Mouse (Mus musculus) left cerebral cortex, postnatal 10 days (tissue): ENCODE data around the gene Ppp1r14b. TPM values are rescaled to one million over a fixed set of nuclear protein-coding genes. Genes with fewer than 3 reads are reported as not detected.

Experiments used
- DNase-seq, 2 experiments: peaks; one replicate each; pipeline ENCODE4 v3.0.0; 2021 to 2022; ENCODE audit warnings: low spot score in 2 of 2, mixed read lengths in 1 of 2; ENCODE audit errors: extremely low spot score in 1 of 2
- intact Hi-C: fragments of 180-260 bp; cut with DNase I; formaldehyde crosslinking; loops from one replicate; pipeline ENCODE4 v1.15.1; 2025
- total RNA-seq, 2 experiments: library from RNA; stranded (reverse); gene quantifications; 2 replicates each; pipeline ENCODE4 v1.2.3; 2021

Ppp1r14b gene
- total RNA-seq, 2 experiments from 2014 or later, result 97.2 to 98.4 TPM

DNA sequence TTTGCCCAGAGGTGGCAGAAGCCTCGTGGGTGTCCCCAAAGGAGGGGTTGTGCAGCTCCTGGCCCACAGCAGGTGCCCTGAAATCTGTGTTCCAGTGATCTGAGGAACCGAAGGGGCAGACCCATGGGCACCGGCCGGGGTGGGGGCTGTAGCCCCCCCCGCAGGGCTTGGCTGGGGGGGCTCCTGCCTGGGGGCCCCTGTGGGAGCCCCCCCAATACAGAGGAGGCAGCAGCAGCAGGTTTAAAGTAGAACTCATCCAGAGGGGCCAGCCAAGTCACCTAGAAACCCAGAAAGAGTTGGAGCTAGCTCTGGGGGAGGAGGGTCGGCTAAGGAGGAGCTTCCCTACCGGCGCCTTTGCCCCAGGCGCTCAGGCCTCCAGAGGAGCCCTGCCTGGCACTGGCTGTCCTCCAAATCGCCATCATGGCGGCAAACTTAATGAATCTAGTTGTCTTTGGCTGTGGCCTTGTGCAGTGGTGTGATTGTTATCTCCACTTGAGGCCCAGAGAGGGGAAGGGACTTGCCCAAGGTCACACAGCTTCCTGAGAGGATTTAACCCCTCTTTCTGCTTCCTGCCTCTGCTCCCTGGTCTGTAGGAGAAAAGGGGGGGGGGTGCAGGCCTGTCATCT lies 4.2 kb upstream of the Ppp1r14b start:
- intact Hi-C loops, result no loop called here
- no peak for DNase-seq

DNA sequence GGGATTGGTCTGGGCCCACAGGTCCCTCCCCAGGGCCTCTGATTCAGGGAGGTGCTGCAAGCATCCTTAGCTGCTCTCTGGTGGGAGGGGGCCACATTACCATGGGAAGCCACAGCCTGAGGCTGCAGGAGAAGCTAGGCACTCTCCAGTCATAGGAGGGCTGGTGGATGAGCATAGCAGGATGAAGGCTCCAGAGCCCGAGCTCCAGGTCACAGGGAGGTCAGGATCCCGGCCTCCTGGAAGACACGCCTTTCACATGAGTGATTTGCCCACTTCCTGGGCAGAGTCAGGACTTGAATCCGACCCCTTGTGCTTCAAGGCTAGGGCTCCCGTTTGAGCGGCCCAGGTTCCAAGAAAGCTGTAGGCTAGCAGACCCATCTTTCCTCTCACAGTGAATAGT lies 3.1 kb upstream of the Ppp1r14b start:
- no peak for DNase-seq
- intact Hi-C loops, result no loop called here

DNA sequence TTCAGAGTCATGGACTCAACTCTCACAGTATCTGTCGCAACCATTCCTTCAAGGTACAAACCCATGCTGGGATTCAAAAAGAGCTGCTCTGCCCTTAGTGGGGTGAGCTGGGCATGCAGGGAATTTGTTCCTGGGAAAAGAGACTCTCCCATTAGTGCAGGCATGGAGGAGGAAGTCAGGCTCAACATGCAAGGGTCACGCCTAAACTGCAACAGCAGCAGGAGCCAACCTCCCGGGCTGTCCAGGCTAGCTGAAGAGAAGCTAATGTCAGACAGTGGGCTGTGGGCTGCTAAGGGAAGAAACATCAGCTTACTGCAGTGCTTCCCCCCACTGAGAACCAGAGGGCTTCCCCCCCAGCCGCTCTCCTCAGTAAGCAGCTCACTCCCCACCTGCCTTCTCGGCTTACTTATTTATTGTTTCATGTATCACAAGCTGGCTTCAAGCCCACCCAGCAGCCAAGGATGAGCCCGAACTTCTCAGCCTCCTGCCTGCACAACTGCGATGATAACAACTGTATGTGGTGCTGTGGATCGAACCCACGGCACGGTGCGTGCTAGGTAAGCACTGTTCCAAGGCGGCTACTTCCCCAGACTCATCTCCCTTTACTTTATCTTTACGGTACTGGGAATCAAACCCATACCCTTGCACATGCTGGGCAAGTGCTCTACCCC lies 2.4 kb upstream of the Ppp1r14b start:
- intact Hi-C loops, result no loop called here
- no peak for DNase-seq

GRCm38 (mm10) chr19:6973581-6974190 lies 1.1 kb upstream of the Ppp1r14b start:
- intact Hi-C loops, result no loop called here
- no peak for DNase-seq

DNA sequence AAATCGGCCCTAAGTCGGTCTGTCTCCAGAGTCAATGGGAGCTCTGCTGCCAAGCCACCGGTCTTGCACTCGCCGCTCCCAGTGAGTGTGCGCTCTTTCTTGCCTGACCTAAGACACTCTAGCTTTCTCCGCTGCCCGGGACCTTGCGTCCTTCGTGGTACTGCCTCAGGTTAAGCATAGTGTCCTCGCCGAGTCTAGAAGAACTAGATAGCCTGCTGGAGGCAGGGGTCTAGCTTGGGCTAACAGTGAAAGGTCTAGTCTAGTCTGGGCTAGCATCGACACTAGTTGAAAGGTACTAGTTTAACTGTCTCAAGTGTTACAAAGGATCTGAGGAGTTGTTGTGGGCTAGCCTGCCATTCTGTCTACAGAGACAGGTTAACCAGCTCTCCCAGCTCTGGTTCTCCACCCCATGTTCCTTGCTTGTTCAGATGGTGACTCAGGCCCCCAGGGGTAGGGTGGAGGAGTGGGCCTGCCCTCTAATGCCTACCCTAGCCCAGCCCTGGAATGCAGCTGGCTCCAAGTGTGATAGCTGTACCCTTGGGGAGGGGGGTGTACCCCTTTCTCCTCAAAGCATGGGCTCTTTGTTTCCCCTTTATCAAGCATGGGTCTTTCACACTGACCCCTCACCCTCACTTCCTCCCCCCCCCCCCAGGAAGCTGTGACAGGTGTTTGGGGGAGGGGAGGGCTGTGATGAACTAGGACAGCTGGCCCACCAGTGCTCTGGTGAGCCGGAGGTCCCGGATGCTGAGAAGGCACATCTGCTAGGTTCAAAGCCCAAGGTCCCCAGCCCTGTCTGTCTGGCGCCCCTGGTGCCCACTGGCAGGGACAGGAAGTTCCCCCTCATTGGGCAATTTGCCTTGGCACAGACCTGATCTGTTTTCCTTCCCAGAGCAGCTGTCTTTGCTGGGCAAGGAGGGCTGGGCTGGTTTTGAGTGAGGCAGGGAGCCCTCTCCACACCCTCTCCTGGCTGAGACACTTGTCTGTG lies 1.1 kb downstream of the Ppp1r14b start, which contains the start of gene Plcb3:
TSS of gene Plcb3 (minus strand) at position 934 of the 985 bp plus-strand sequence.
- intact Hi-C loops, result loop anchor here (5.0 kb wide), 1 partner anchor 34 kb away; the partner anchor contains the start of genes Bad and Gpr137
- DNase-seq, result peak; percentile 81 to 87

DNA sequence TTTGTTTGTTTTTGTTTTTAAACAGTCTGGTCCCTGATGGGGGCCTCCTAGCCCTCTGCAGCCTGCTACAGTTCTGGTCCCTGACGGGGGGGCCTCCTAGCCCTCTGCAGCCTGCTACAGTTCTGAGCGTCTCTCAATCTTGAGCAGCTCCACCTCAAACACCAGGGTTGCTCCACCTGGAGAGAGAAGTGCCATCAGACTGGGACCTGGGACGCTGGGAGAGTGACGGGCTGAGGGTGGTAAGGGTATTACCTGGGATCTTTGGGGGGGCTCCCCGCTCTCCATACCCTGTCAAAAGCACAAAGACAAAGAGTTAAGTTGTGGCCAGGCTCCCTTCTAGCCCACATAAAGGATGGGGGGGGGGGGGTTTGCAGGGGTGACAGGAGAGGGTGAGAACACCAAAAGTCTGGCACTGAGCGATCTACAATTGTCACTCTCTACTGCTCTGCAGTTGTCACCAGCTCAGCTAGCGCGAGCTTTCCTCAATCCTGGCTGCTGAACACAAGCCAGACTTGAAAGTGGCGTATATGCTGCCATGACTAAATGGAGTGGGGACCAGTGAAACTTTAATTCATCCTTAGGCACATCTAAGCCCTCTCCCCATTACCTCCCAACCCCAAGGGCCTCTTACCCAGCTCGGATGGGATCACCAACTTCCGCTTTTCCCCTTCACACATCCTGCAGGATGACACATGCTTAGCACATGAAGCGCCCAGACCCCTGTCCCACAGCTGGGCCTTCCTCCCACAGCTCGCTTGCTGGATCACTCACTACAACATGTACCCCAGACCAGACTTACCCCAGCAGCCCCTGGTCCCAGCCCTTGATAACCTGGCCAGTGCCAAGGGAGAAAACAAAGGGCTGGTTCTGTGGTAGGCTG lies 3.2 kb downstream of the Ppp1r14b start:
- DNase-seq, result no peak
- intact Hi-C loops, result loop anchor here (5.0 kb wide), 1 partner anchor 36 kb away; the partner anchor contains the start of genes Bad and Gpr137

- intact Hi-C loops, result loop anchor here (5.0 kb wide), 1 partner anchor 36 kb away; the partner anchor contains the start of genes Bad and Gpr137
- no peak for DNase-seq
These were observed 3.8 kb downstream of the Ppp1r14b start for GRCm38 (mm10) chr19:6978639-6978974.

GRCm38 (mm10) chr19:6979001-6979479 lies 4.3 kb downstream of the Ppp1r14b start:
- DNase-seq, result peak; percentile 44 to 66
- intact Hi-C loops, result loop anchor here (5.0 kb wide), 1 partner anchor 37 kb away; the partner anchor contains the start of genes Bad and Gpr137

DNA sequence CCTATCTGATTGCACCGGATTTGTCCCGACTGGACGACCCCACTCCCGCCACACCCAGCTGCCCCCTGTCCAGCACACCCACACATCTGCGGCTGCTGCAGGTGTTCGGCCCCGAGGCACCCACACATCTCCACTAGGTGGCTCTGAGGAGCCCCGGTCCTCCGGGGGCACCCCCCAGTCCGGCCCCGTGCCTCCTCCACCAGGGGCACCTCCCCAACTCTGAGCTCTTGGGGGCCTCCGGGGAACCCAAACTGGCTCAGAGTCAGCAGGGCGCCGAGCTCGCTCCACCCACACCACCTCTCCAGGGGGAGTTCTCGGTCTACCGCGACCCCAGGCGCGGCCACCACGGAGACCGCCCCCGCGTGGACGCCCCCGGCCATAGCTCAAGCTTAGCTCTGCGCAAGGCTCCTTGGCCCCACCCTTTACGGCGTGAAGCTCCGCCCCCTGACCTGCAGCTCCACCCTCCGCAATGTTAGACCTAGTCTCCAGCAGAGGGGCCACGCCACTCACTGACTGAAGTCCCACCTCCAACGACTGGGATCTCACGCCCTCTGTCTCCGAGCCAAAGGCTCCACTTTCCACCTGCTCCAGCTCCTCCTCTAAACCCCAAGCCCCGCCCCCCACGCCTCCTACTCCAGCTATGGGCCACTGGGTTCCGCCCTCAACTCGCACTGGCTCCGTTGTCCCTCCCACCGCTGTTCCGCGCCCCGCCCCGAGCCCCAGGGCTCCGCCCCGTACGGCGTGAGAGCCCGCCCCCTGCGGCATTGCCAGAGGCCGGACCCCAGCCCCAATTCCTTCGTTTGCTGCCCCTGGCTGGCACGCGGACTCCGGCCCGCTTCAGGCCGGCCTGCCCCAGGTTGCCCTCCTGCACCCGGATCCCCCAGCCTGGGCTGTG lies 5.0 kb downstream of the Ppp1r14b start:
- intact Hi-C loops, result loop anchor here (5.0 kb wide), 1 partner anchor 37 kb away; the partner anchor contains the start of genes Bad and Gpr137

DNA sequence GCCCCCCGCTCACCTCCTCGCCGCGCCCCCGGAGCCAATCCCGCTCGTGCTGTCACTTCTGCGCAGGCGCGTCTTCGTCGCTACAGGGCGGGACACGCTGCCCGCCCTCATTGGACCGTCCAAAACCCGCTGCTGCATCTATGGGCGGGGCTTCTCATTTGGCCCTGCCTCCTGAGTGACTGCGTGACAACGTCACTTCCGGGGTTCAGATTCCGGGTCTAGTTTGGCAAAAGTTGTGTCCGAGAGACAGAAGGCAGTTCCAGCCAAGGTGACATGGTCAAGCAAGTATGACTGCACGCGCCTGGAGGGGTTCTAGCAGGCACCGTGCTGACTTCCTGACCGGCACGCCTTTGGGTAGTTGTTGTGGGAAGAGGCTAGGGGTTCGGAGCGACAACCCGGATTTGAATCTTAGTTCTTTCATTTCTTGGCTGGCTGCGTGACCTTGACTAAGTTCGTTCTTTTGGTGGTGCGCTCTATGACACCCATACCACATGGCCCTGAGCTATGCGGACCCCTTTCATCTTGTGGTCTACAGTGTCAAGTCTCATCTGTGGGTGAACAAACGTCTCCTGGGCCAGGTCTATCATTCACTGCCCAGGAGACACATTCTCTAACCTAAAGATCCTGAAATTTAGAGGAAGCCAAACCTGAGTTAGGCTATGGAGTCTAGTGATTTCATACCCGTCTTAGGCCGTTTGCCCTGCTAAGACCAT lies 5.8 kb downstream of the Ppp1r14b start, which contains the start of gene Fkbp2:
TSS of gene Fkbp2 (minus strand) at position 121 of the 713 bp plus-strand sequence.
- intact Hi-C loops, result no loop called here

More for the DNA sequence above, 5.0 kb downstream of the Ppp1r14b start:
- peak; percentile 99 to 100 for DNase-seq

GRCm38 (mm10) chr19:6981465-6981864 lies 6.7 kb downstream of the Ppp1r14b start:
- no peak for DNase-seq
- intact Hi-C loops, result no loop called here

More for the DNA sequence above, 5.8 kb downstream of the Ppp1r14b start, which contains the start of gene Fkbp2:
- peak; percentile 98 to 100 for DNase-seq

GRCm38 (mm10) chr19:6983621-6984020 lies 8.9 kb downstream of the Ppp1r14b start:
- intact Hi-C loops, result no loop called here

GRCm38 (mm10) chr19:6985300-6985699 lies 10.5 kb downstream of the Ppp1r14b start:
- intact Hi-C loops, result no loop called here
- peak in 1 of 2 experiments; percentile 40 for DNase-seq

More at GRCm38 (mm10) chr19:6983621-6984020, 8.9 kb downstream of the Ppp1r14b start:
- peak in 1 of 2 experiments; percentile 9 for DNase-seq

- DNase-seq, result peak in 1 of 2 experiments; percentile 30
- intact Hi-C loops, result no loop called here
These were observed 11.4 kb downstream of the Ppp1r14b start for GRCm38 (mm10) chr19:6985951-6986708.
